Comparison of ENCODE assay signal across 28 mouse cellular contexts in the genomic region with DNA sequence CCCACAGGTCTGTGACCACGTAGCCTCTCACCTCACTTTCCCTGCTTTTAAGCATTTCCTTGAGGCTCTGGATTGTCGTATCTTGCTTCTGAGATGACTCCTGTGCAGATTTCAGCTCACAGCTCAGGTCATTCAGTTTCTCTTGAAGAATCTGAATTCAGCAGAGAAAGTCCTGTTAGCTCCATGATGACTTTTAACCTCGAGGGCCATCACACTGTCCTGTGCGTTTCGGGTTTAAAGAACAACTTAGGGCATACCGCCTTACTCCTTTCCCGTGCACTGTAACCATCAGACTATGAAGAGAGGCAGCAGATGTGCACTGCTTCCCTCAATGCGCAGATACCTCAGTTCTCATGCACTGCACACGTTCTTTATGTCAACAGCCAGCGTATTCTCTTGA.
DNase-seq lines count a peak whose midpoint lies in the region; ATAC-seq and TF ChIP-seq lines count a peak whose summit lies in the region.
"Had no signal": no experiment of that assay in that cellular context is flagged by ENCODE, and none has a peak within 500 bp of the region (broad histone marks: within the 10 kb centered on the region; RNA-seq: fewer than 3 reads in every experiment).

No protein-coding gene starts in this region.

- no peak overlapping the region for H3K9ac ChIP-seq in kidney, embryonic 15.5 days
- no peak overlapping the region for H3K9ac ChIP-seq in kidney, postnatal 0 days (ENCODE audit: low read depth, low read length)
- H3K9ac ChIP-seq: embryonic facial prominence, embryonic 15.5 days; forebrain, embryonic 12.5 days; limb, embryonic 13.5 days; midbrain, embryonic 12.5 days; neural tube, embryonic 13.5 days; stomach, embryonic 15.5 days had no signal

- H3K4me2 ChIP-seq in kidney, embryonic 15.5 days, result no peak overlapping the region
- H3K4me2 ChIP-seq in kidney, postnatal 0 days (ENCODE audit: low read length), result no peak overlapping the region
- H3K4me2 ChIP-seq: embryonic facial prominence, embryonic 15.5 days; forebrain, embryonic 12.5 days; limb, embryonic 13.5 days; midbrain, embryonic 12.5 days; neural tube, embryonic 13.5 days; stomach, embryonic 15.5 days had no signal

- no peak overlapping the region for H3K4me3 ChIP-seq in kidney, embryonic 15.5 days (replicated peaks)
- no peak overlapping the region for H3K4me3 ChIP-seq in kidney, postnatal 0 days (replicated peaks; ENCODE audit: low read depth, low read length)
- H3K4me3 ChIP-seq: embryonic facial prominence, embryonic 10.5 days; embryonic facial prominence, embryonic 15.5 days; forebrain, embryonic 12.5 days; left cerebral cortex, adult 2 months; limb, embryonic 13.5 days; megakaryocyte, embryonic 14.5 days; midbrain, embryonic 12.5 days; myocyte; neural tube, embryonic 13.5 days; stomach, embryonic 15.5 days had no signal

- TF ChIP-seq CTCF in kidney, postnatal 0 days (IDR thresholded peaks at IDR 0.05; ENCODE audit: low read depth), result no peak

- no peaks in the 10 kb centered on the region for H3K9me3 ChIP-seq in kidney, embryonic 15.5 days (replicated peaks)
- no peaks in the 10 kb centered on the region for H3K9me3 ChIP-seq in kidney, postnatal 0 days (replicated peaks; ENCODE audit: low read length)
- H3K9me3 ChIP-seq: embryonic facial prominence, embryonic 10.5 days; embryonic facial prominence, embryonic 15.5 days; forebrain, embryonic 12.5 days; limb, embryonic 13.5 days; megakaryocyte, embryonic 14.5 days; midbrain, embryonic 12.5 days; neural tube, embryonic 13.5 days; stomach, embryonic 15.5 days had no signal

- H3K4me1 ChIP-seq in kidney, embryonic 15.5 days, result peaks cover 10% of the 10 kb centered on the region; the same call in 1 of the 2 replicates
- no peaks in the 10 kb centered on the region for H3K4me1 ChIP-seq in kidney, postnatal 0 days (replicated peaks; ENCODE audit: insufficient read depth, low read length)
- H3K4me1 ChIP-seq: embryonic facial prominence, embryonic 10.5 days; embryonic facial prominence, embryonic 15.5 days; megakaryocyte, embryonic 14.5 days; midbrain, embryonic 12.5 days; stomach, embryonic 15.5 days had no signal

- 92% methylated on average over 10 of the region's 10 CpGs for WGBS in kidney, embryonic 15.5 days
- WGBS in kidney, postnatal 0 days, result 91% methylated on average over 10 of the region's 10 CpGs

- peaks cover 57% of the 10 kb centered on the region for H3K36me3 ChIP-seq in kidney, embryonic 15.5 days
- peaks cover 40% of the 10 kb centered on the region for H3K36me3 ChIP-seq in kidney, postnatal 0 days (ENCODE audit: insufficient read depth, low read length)

- ATAC-seq in kidney, embryonic 15.5 days (replicated peaks; ENCODE audit: low FRiP score), result no peak
- no peak for ATAC-seq in kidney, postnatal 0 days (replicated peaks; ENCODE audit: low FRiP score, low read depth)
- ATAC-seq: activated CD4-positive, CD25-positive, alpha-beta regulatory T cell, adult 4 months; hindbrain, embryonic 16.5 days; lung, postnatal 0 days had no signal

- DNase-seq in heart, adult 11 months, result peak; percentile 84
- no peak for DNase-seq in heart, postnatal 14 days
- no peak for DNase-seq in kidney, postnatal 14 days
- no peak for DNase-seq in kidney, postnatal 0 days (ENCODE audit: low spot score)
- DNase-seq in natural killer cell, adult 2 months (ENCODE audit: low spot score in 2 of 2), result no peak
- DNase-seq in urinary bladder, postnatal 25 days (ENCODE audit: low spot score), result no peak
- DNase-seq: adrenal gland, postnatal 36 days; cerebellum, adult 2 months; cerebellum, postnatal 25 days; gastrocnemius, postnatal 10 days; lung, adult 18-20 months; lung, postnatal 4 days; right cerebral cortex, postnatal 14 days had no signal

- peak overlapping the region; percentile 72; the same call in 1 of the 2 replicates for H3K27ac ChIP-seq in kidney, embryonic 15.5 days
- peak overlapping the region; percentile 78 for H3K27ac ChIP-seq in kidney, postnatal 0 days
- H3K27ac ChIP-seq: embryonic facial prominence, embryonic 10.5 days; embryonic facial prominence, embryonic 15.5 days; forebrain, embryonic 12.5 days; left cerebral cortex, adult 2 months; limb, embryonic 13.5 days; midbrain, embryonic 12.5 days; neural tube, embryonic 13.5 days had no signal

- intact Hi-C loops in heart, postnatal 14 days (cut with DNase I), result no loop called here

- H3K27me3 ChIP-seq in kidney, embryonic 15.5 days, result no peaks in the 10 kb centered on the region
- no peaks in the 10 kb centered on the region for H3K27me3 ChIP-seq in kidney, postnatal 0 days (ENCODE audit: insufficient read depth, low read length)
- H3K27me3 ChIP-seq: CH12.LX; embryonic facial prominence, embryonic 15.5 days; forebrain, embryonic 12.5 days; limb, embryonic 13.5 days; megakaryocyte, embryonic 14.5 days; midbrain, embryonic 12.5 days; neural tube, embryonic 13.5 days; stomach, embryonic 15.5 days had no signal
